Mouse (Mus musculus) subcutaneous adipose tissue, adult 2 months (tissue): ENCODE measurements around the gene Obox1. TPM values are rescaled to one million over a fixed set of nuclear protein-coding genes. Genes with fewer than 3 reads are reported as not detected.

ENCODE experiments used
- polyA plus RNA-seq: library from polyadenylated mRNA; depleted of rRNA; stranded (reverse); fragments of >200 nt; gene quantifications from 2 replicates; pipeline ENCODE4 v1.2.3, GENCODE M21; 2012; ENCODE audit warnings: low replicate concordance; rRNA removed

The Obox1 gene
- not detected in 2 replicates for polyA plus RNA-seq

GRCm38 (mm10) chr7:15388421-15388998 is at the start of gene Obox1, which contains the start of gene Obox2:
Gene Obox1, plus strand, starts transcription at chr7:15388948.
Gene Obox2, plus strand, starts transcription at chr7:15388721.

Other genes with a start within 250 kb of the Obox1 start
- gene Obox2, start 227 bp upstream of the Obox1 start, polyA plus RNA-seq: not detected in 2 replicates